Mouse (Mus musculus): ENCODE results near the gene 6720489N17Rik.

DNA sequence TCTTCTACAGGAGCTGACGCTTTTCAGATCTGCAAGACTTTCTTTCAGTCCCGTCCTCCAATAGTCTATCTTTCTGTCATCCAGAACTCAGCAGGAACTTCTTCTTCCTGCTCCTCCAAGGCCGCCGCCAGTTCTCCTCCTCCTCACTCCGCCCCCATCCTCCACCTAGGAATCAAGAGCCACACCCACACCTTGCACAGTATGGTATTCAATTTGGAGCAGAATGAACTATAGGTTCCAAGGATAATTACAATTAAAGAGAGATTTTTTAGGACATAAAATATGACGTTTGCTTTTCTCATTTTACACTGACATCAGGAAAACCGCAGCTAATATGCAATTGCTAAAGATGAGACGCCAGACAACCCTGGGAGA, 29.4 kb upstream of the 6720489N17Rik start:
- TF ChIP-seq CTCF (IDR thresholded peaks at IDR 0.05; ENCODE audit: low read depth, low read length) (no peak), POLR2A (IDR thresholded peaks at IDR 0.05; ENCODE audit: insufficient read depth, low read length) (no peak)

All from ES-Bruce4 (cell line).